Mouse (Mus musculus) forebrain, embryonic 10.5 days (tissue): ENCODE results near the gene Klrb1c. TPM values are rescaled to one million over a fixed set of nuclear protein-coding genes. Genes with fewer than 3 reads are reported as not detected.

Source experiments
- DNase-seq: peaks from one replicate; pipeline ENCODE4 v3.0.0-alpha.2; 2017; ENCODE audit warnings: low spot score; ENCODE audit errors: extremely low spot score
- H3K27ac ChIP-seq: fragments of 300-500 bp; sonication (generic); 2 replicates; pipeline ENCODE4 v1.5.1; 2016; ENCODE audit warnings: mild to moderate bottlenecking
- H3K27me3 ChIP-seq: fragments of 300-500 bp; sonication (generic); 2 replicates; pipeline ENCODE4 v1.6.1; 2016; ENCODE audit warnings: mild to moderate bottlenecking; ENCODE audit not compliant: poor library complexity, severe bottlenecking
- H3K36me3 ChIP-seq: fragments of 300-500 bp; sonication (generic); replicated peaks from 2 replicates; pipeline ENCODE4 v1.6.1; 2016; ENCODE audit warnings: mild to moderate bottlenecking, moderate library complexity
- H3K4me1 ChIP-seq: fragments of 300-500 bp; sonication (generic); 2 replicates; pipeline ENCODE4 v1.6.1; 2016
- H3K4me3 ChIP-seq: fragments of 300-500 bp; sonication (generic); 2 replicates; pipeline ENCODE4 v1.5.1; 2016; ENCODE audit warnings: mild to moderate bottlenecking, moderate library complexity
- H3K9me3 ChIP-seq: fragments of 300-500 bp; sonication (generic); 2 replicates; pipeline ENCODE4 v1.6.1; 2016; ENCODE audit warnings: mild to moderate bottlenecking, moderate library complexity
- WGBS: fragments of 180-500 bp; shearing (Covaris S2); methylation state at CpG from one replicate; pipeline ENCODE4 v1.1.7; 2016; 5-methylcytosine and 5-hydroxymethylcytosine counted together
- polyA plus RNA-seq: library from polyadenylated mRNA; unstranded; fragments of >200 nt; fragmentation: Nextera tagmentation; extraction: Ambion mirVana; gene quantifications from 2 replicates; pipeline ENCODE4 v1.2.1, GENCODE M21; 2016

Gene Klrb1c
- polyA plus RNA-seq, 1 experiment from 2014 or later, result not detected

- 92% methylated on average over 3 of the region's 3 CpGs for WGBS
- Histone ChIP-seq H3K36me3 (no peaks in the 10 kb centered on the region), H3K4me1 (no peaks in the 10 kb centered on the region), H3K27ac (no peak overlapping the region), H3K27me3 (no peaks in the 10 kb centered on the region), H3K9me3 (no peaks in the 10 kb centered on the region), H3K4me3 (no peak overlapping the region)
- no peak for DNase-seq
These were observed 57.0 kb downstream of the Klrb1c start for GRCm38 (mm10) chr6:128732032-128732431.

Other genes with a start within 250 kb of the Klrb1c start
- not detected in 2 replicates for gene A2ml1, start 207.6 kb downstream of the Klrb1c start, polyA plus RNA-seq
- gene Klrb1a, start 165.7 kb downstream of the Klrb1c start, polyA plus RNA-seq, result not detected in 2 replicates
- gene Clec2h, start 126.8 kb downstream of the Klrb1c start, polyA plus RNA-seq, result not detected in 2 replicates
- gene Klrb1, start 66.2 kb downstream of the Klrb1c start, polyA plus RNA-seq, result not detected in 2 replicates
- not detected in 2 replicates for gene Gm44511, start 37.1 kb upstream of the Klrb1c start, polyA plus RNA-seq
- not detected in 2 replicates for gene Klrb1b, start 37.1 kb upstream of the Klrb1c start, polyA plus RNA-seq
- not detected in 2 replicates for gene Clec2i, start 98.4 kb upstream of the Klrb1c start, polyA plus RNA-seq
- 0.52 and 0.64 TPM in 2 replicates for gene BC035044, start 101.9 kb upstream of the Klrb1c start, polyA plus RNA-seq
- gene Clec2g, start 145.2 kb upstream of the Klrb1c start, polyA plus RNA-seq, result not detected in 2 replicates